Mouse (Mus musculus): ENCODE measurements at regions not wholly inside any gene's neighbourhood (a gene's known extent, or its start where the extent isn't known, plus 50 kb on each side); places are given as distances from the start of the nearest gene placed in this dataset.

DNA sequence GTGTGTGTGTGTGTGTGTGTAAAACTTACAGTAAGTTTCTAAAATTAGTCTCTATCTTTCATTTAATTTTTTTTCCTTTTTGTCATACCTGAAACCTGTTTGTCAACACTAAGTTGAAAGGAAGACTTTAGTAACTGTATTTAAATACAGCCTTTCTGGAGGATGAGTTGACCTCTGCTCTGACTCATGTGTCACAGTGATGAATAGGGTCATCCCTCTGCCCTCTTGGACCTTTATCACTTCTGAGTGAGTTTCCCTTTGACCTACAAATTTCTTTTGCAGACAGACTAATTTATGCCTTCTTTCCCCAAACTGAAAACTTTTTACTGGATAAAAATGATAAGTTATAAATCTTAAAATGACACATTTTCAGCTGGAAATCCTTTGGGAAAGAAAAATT lies 1112.8 kb downstream of the Efna5 start:
- Histone ChIP-seq H3K27me3 (ENCODE audit: insufficient read depth, low read length) (no peaks in the 10 kb centered on the region), H3K9me3 (ENCODE audit: low read length) (no peaks in the 10 kb centered on the region), H3K4me3 (replicated peaks; ENCODE audit: low read length) (no peak overlapping the region), H3K4me1 (replicated peaks; ENCODE audit: low read depth, low read length) (no peaks in the 10 kb centered on the region), H3K36me3 (ENCODE audit: insufficient read depth, low read length) (no peaks in the 10 kb centered on the region)
- no peak for TF ChIP-seq NANOG (IDR thresholded peaks at IDR 0.05; ENCODE audit: borderline replicate concordance, low read length)
- no peak for TF ChIP-seq POU5F1 (IDR thresholded peaks at IDR 0.05; ENCODE audit: borderline replicate concordance, low read length)
- TF ChIP-seq CTCF (conservative IDR thresholded peaks at IDR 0.05; ENCODE audit: low read length): no peak

DNA sequence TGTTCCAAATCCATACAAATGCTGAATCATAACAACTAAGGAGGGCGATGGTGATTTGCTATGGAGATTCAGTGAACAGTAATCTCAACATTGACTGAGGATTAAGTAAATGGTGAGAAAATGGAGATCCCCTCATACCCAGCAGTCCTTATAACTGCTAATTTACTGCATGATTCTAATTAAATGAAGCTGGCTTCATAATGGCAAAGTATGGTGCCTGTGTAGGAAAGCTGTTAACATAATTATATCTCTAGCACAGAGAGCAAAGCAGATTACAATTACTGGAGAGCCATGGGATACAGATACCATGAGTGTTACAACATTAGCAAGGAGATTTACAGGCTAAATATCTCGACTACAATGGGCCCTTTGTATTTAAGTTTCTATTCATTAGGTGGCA lies 1116.0 kb downstream of the Efna5 start:
- no peak for TF ChIP-seq CTCF (conservative IDR thresholded peaks at IDR 0.05; ENCODE audit: low read length)
- no peak for TF ChIP-seq NANOG (IDR thresholded peaks at IDR 0.05; ENCODE audit: borderline replicate concordance, low read length)
- no peak for TF ChIP-seq POU5F1 (IDR thresholded peaks at IDR 0.05; ENCODE audit: borderline replicate concordance, low read length)
- Histone ChIP-seq H3K4me3 (replicated peaks; ENCODE audit: low read length) (no peak overlapping the region), H3K4me1 (replicated peaks; ENCODE audit: low read depth, low read length) (no peaks in the 10 kb centered on the region), H3K27me3 (ENCODE audit: insufficient read depth, low read length) (no peaks in the 10 kb centered on the region), H3K9me3 (ENCODE audit: low read length) (peaks cover 8% of the 10 kb centered on the region), H3K36me3 (ENCODE audit: insufficient read depth, low read length) (no peaks in the 10 kb centered on the region)
